Mouse (Mus musculus): ENCODE measurements around the gene Acox2. TPM values are rescaled to one million over a fixed set of nuclear protein-coding genes. Genes with fewer than 3 reads are reported as not detected.

Acox2 gene
- polyA plus RNA-seq, 1 experiment from 2014 or later, result not detected

DNA sequence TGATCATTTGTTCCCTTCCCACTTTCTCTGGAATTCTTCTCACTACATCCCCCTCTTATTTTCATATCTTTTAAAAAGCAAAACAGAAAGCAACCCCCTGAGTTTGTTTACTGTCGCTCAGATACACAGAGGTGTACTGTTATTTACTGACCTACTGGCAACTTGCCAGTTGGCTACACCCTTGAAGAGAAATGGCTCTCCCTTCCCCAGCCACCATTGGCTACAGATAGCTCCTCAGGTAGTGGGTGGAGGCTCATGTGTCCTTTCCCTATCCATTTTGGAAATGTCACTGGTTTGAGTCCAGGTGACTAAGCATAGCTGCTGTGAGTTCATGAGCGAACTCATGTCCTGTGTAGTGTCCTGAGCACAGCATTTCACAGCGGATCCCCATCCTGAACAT is 57.4 kb downstream of the Acox2 start:
- Histone ChIP-seq H3K27ac (replicated peaks; ENCODE audit: low read depth, low read length) (no peak overlapping the region), H3K27me3 (ENCODE audit: control insufficient read depth, insufficient read depth, low read length) (no peaks in the 10 kb centered on the region), H3K4me3 (replicated peaks; ENCODE audit: low read depth, low read length) (no peak overlapping the region), H3K36me3 (ENCODE audit: control insufficient read depth, insufficient read depth, low read length) (no peaks in the 10 kb centered on the region), H3K4me1 (ENCODE audit: control insufficient read depth, insufficient read depth, low read length) (no peaks in the 10 kb centered on the region), H3K4me2 (ENCODE audit: low read length) (no peak overlapping the region), H3K9ac (replicated peaks; ENCODE audit: low read length) (no peak overlapping the region), H3K9me3 (ENCODE audit: control insufficient read depth, low read length) (no peaks in the 10 kb centered on the region)
- DNase-seq (no peak), ATAC-seq (ENCODE audit: low FRiP score, low TSS enrichment) (no peak)
- WGBS, result 87% methylated on average over 3 of the region's 3 CpGs

DNA sequence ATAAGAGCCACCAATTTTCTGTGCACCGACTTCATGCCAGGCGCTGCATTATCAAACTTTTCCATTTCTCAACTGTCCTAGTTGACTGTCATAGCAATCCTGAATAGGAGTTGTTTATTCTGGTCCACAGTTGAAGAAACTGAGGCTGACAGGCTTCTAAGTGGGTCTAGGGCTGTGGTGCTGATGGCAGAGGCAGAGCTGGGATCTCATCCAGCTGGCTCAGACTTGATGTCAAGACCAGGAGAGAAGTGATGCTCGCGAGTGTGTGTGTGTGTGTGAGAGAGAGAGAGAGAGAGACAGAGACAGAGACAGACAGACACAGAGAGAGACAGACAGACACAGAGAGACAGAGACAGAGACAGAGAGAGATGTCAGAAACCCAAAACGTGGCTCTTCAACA is 58.4 kb downstream of the Acox2 start:
- H3K4me1 ChIP-seq (ENCODE audit: control insufficient read depth, insufficient read depth, low read length), result no peaks in the 10 kb centered on the region
- H3K9ac ChIP-seq (replicated peaks; ENCODE audit: low read length), result no peak overlapping the region
- ATAC-seq (ENCODE audit: low FRiP score, low TSS enrichment) (no peak), DNase-seq (no peak)
- no peak overlapping the region for H3K27ac ChIP-seq (replicated peaks; ENCODE audit: low read depth, low read length)
- no peaks in the 10 kb centered on the region for H3K36me3 ChIP-seq (ENCODE audit: control insufficient read depth, insufficient read depth, low read length)
- no peak overlapping the region for H3K4me3 ChIP-seq (replicated peaks; ENCODE audit: low read depth, low read length)
- H3K27me3 ChIP-seq (ENCODE audit: control insufficient read depth, insufficient read depth, low read length), result no peaks in the 10 kb centered on the region
- 83% methylated on average over 5 of the region's 5 CpGs for WGBS
- no peak overlapping the region for H3K4me2 ChIP-seq (ENCODE audit: low read length)
- H3K9me3 ChIP-seq (ENCODE audit: control insufficient read depth, low read length), result no peaks in the 10 kb centered on the region

GRCm38 (mm10) chr14:8192727-8193126 is 66.4 kb downstream of the Acox2 start:
- ATAC-seq (ENCODE audit: low FRiP score, low TSS enrichment) (no peak), DNase-seq (no peak)
- no peak overlapping the region for H3K27ac ChIP-seq (replicated peaks; ENCODE audit: low read depth, low read length)
- no peaks in the 10 kb centered on the region for H3K36me3 ChIP-seq (ENCODE audit: control insufficient read depth, insufficient read depth, low read length)
- H3K4me3 ChIP-seq (replicated peaks; ENCODE audit: low read depth, low read length), result no peak overlapping the region
- H3K27me3 ChIP-seq (ENCODE audit: control insufficient read depth, insufficient read depth, low read length), result no peaks in the 10 kb centered on the region
- H3K4me1 ChIP-seq (ENCODE audit: control insufficient read depth, insufficient read depth, low read length), result no peaks in the 10 kb centered on the region
- WGBS, result 93% methylated on average over 6 of the region's 6 CpGs
- H3K9ac ChIP-seq (replicated peaks; ENCODE audit: low read length), result no peak overlapping the region
- no peak overlapping the region for H3K4me2 ChIP-seq (ENCODE audit: low read length)
- H3K9me3 ChIP-seq (ENCODE audit: control insufficient read depth, low read length), result no peaks in the 10 kb centered on the region

DNA sequence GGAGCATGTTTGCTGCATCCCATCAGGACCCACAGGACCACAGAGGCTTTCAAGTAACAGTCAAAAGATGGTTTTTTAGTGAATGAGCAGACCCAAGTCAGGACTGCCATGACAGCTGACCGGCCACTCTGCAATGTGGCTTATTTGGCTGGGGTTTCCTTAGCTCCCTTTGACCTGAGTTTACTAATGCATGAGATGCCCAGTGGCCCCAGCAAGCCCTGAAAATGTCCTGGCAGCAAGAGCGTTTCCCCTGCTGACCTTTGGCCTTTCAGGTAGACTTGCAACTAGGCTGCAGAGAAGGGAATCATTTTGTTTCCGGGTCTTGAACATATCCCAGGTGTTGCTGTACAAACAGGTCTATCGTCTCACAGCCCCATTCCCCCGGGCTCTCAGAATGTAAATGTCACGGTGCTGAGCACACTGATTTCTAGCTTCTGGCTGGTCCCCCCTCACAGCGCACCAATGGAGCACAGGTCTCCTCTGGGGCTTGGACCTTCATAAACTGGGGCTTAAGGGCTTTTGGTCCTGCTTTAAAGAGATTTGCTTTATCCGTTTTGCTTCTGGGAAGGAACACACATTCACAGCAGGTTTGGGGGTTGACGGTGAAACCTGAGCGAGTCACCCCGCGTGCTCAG is 67.7 kb downstream of the Acox2 start:
- H3K27me3 ChIP-seq (ENCODE audit: control insufficient read depth, insufficient read depth, low read length), result no peaks in the 10 kb centered on the region
- 70% methylated on average over 12 of the region's 12 CpGs for WGBS
- no peak for ATAC-seq (ENCODE audit: low FRiP score, low TSS enrichment)
- no peaks in the 10 kb centered on the region for H3K9me3 ChIP-seq (ENCODE audit: control insufficient read depth, low read length)
- no peak overlapping the region for H3K4me3 ChIP-seq (replicated peaks; ENCODE audit: low read depth, low read length)
- H3K9ac ChIP-seq (replicated peaks; ENCODE audit: low read length), result no peak overlapping the region
- no peaks in the 10 kb centered on the region for H3K36me3 ChIP-seq (ENCODE audit: control insufficient read depth, insufficient read depth, low read length)
- H3K27ac ChIP-seq (replicated peaks; ENCODE audit: low read depth, low read length), result no peak overlapping the region
- DNase-seq, result no peak
- no peaks in the 10 kb centered on the region for H3K4me1 ChIP-seq (ENCODE audit: control insufficient read depth, insufficient read depth, low read length)
- no peak overlapping the region for H3K4me2 ChIP-seq (ENCODE audit: low read length)

GRCm38 (mm10) chr14:8190556-8190955 is 68.6 kb downstream of the Acox2 start:
- H3K4me2 ChIP-seq (ENCODE audit: low read length), result no peak overlapping the region
- H3K27me3 ChIP-seq (ENCODE audit: control insufficient read depth, insufficient read depth, low read length), result no peaks in the 10 kb centered on the region
- no peaks in the 10 kb centered on the region for H3K9me3 ChIP-seq (ENCODE audit: control insufficient read depth, low read length)
- H3K36me3 ChIP-seq (ENCODE audit: control insufficient read depth, insufficient read depth, low read length), result no peaks in the 10 kb centered on the region
- H3K4me1 ChIP-seq (ENCODE audit: control insufficient read depth, insufficient read depth, low read length), result no peaks in the 10 kb centered on the region
- DNase-seq (no peak), ATAC-seq (ENCODE audit: low FRiP score, low TSS enrichment) (no peak)
- H3K9ac ChIP-seq (replicated peaks; ENCODE audit: low read length), result no peak overlapping the region
- H3K4me3 ChIP-seq (replicated peaks; ENCODE audit: low read depth, low read length), result no peak overlapping the region
- no peak overlapping the region for H3K27ac ChIP-seq (replicated peaks; ENCODE audit: low read depth, low read length)
- WGBS, result 91% methylated on average over 3 of the region's 3 CpGs

DNA sequence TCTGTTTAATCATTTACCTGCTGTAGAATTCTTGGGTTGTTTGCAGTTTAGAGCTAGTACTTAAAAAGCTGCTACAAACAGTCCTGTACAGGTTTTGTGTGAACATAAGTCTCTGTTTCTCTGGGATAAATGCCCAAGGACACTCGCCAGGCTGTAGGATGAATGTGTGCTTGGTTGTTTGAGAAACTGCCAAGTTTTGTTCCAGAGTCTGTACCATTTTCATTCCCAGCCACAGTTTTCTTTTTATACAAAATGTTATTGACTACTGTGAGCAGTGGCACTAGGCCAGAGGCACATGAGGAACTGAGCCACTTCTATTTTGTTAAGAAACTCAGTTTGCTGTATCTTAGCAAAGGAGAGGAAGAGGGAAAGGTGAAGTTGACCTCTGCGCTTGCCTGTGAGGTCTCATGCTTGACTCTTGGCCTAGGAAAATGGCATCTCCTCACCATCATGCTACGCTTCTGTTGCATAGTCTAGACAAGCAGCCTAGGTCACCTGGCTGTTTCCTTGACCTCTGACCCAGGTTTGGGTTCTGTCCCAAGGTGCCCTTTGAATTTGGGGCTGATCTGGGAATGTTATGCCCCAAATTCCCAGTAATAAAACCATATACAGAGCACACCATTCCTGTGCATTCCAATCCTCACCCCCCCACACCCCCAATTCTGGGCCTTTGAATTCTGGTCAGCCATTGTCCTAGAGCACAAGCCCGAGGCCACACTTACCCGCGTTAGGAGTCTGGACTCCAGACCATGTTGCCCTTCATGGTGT is 72.7 kb downstream of the Acox2 start:
- H3K27ac ChIP-seq (replicated peaks; ENCODE audit: low read depth, low read length), result no peak overlapping the region
- no peak for DNase-seq
- no peak overlapping the region for H3K4me3 ChIP-seq (replicated peaks; ENCODE audit: low read depth, low read length)
- WGBS, result 91% methylated on average over 6 of the region's 6 CpGs
- H3K27me3 ChIP-seq (ENCODE audit: control insufficient read depth, insufficient read depth, low read length), result no peaks in the 10 kb centered on the region
- no peak overlapping the region for H3K9ac ChIP-seq (replicated peaks; ENCODE audit: low read length)
- no peak for ATAC-seq (ENCODE audit: low FRiP score, low TSS enrichment)
- H3K4me1 ChIP-seq (ENCODE audit: control insufficient read depth, insufficient read depth, low read length), result no peaks in the 10 kb centered on the region
- H3K9me3 ChIP-seq (ENCODE audit: control insufficient read depth, low read length), result no peaks in the 10 kb centered on the region
- H3K4me2 ChIP-seq (ENCODE audit: low read length), result no peak overlapping the region
- H3K36me3 ChIP-seq (ENCODE audit: control insufficient read depth, insufficient read depth, low read length), result no peaks in the 10 kb centered on the region

DNA sequence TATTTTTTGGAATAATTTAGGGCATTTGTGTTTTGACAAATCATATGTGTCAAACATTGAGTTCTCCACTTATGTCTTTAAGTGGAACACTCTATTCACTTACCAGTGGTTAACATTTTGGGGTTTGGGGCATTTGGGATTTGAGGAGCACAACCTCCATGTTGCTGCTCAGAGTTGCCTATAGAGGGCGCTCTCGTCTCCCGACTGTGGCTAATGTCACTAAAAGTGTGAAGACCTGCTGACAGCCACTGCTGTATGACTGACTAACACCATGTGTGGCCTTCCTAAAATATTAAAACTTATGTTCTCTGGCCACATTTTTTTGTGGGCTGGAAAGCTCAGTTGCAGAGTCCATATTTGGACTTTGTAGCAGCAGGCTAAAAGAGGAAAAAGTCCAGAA is 75.8 kb downstream of the Acox2 start:
- 73% methylated on average over 3 of the region's 3 CpGs for WGBS
- H3K9ac ChIP-seq (replicated peaks; ENCODE audit: low read length), result no peak overlapping the region
- ATAC-seq (ENCODE audit: low FRiP score, low TSS enrichment), result no peak

DNA sequence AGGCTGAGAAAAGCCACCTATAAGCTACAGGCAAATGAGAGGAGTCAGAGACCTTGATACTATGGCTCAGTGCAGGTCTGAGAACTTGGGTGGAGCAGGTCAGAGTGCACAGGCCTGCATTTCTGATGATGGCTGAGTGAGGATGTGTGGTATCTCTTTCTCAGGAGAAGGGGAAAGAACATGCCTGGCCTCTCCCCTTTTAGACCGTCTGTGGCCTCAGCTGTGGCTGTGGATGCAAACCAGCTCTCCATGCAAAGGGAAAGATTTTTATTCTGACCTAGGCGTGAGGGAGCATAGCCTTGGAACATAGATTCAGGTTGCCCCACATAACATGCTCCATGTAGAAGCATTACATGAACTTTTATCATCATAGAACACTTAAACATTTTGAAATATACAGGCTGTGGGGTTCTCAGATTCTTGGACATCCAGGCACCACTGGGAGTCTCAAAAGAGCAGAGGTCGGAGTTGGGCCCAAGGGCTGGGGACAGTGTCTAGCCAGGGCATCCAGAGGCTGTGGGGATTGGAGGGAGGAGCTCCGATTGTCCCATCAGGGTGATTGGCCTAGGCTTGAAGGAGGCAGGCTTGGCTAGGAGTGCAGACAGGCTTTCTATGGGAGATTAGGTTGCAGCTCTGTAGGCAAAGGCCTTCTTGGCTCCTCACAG is 78.7 kb downstream of the Acox2 start:
- Histone ChIP-seq H3K9ac (replicated peaks; ENCODE audit: low read length) (no peak overlapping the region), H3K27ac (replicated peaks; ENCODE audit: low read depth, low read length) (no peak overlapping the region), H3K27me3 (ENCODE audit: control insufficient read depth, insufficient read depth, low read length) (no peaks in the 10 kb centered on the region), H3K9me3 (ENCODE audit: control insufficient read depth, low read length) (no peaks in the 10 kb centered on the region), H3K4me1 (ENCODE audit: control insufficient read depth, insufficient read depth, low read length) (no peaks in the 10 kb centered on the region), H3K4me3 (replicated peaks; ENCODE audit: low read depth, low read length) (no peak overlapping the region), H3K4me2 (ENCODE audit: low read length) (no peak overlapping the region), H3K36me3 (ENCODE audit: control insufficient read depth, insufficient read depth, low read length) (no peaks in the 10 kb centered on the region)
- 71% methylated on average over 4 of the region's 4 CpGs for WGBS
- no peak for ATAC-seq (ENCODE audit: low FRiP score, low TSS enrichment)
- no peak for DNase-seq

More for the DNA sequence above, 75.8 kb downstream of the Acox2 start:
- no peaks in the 10 kb centered on the region for H3K4me1 ChIP-seq (ENCODE audit: control insufficient read depth, insufficient read depth, low read length)
- H3K36me3 ChIP-seq (ENCODE audit: control insufficient read depth, insufficient read depth, low read length), result no peaks in the 10 kb centered on the region
- H3K27me3 ChIP-seq (ENCODE audit: control insufficient read depth, insufficient read depth, low read length), result no peaks in the 10 kb centered on the region
- no peaks in the 10 kb centered on the region for H3K9me3 ChIP-seq (ENCODE audit: control insufficient read depth, low read length)
- H3K27ac ChIP-seq (replicated peaks; ENCODE audit: low read depth, low read length), result no peak overlapping the region
- no peak overlapping the region for H3K4me3 ChIP-seq (replicated peaks; ENCODE audit: low read depth, low read length)
- no peak for DNase-seq
- H3K4me2 ChIP-seq (ENCODE audit: low read length), result no peak overlapping the region

Measured in midbrain, embryonic 14.5 days (tissue).